Mouse (Mus musculus) thymus, postnatal 36 days (tissue): Measurements from ENCODE around the gene Tet3.
A peak's percentile ranks its signal among the peaks of the same experiment; 100 is the strongest.

ENCODE experiments used
- DNase-seq, 2 experiments: peaks; one replicate each; pipeline ENCODE4 v3.0.0; 2022; ENCODE audit warnings: mixed read lengths in 2 of 2

Tet3 gene

GRCm38 (mm10) chr6:83439119-83439767 lies 19.6 kb downstream of the Tet3 start:
- DNase-seq, result no peak

- no peak for DNase-seq
These were observed 20.3 kb downstream of the Tet3 start for GRCm38 (mm10) chr6:83438584-83438983.

- no peak for DNase-seq
These were observed 21.1 kb downstream of the Tet3 start for GRCm38 (mm10) chr6:83437802-83438201.

- no peak for DNase-seq
These were observed 21.7 kb downstream of the Tet3 start for GRCm38 (mm10) chr6:83437225-83437624.

- DNase-seq, result no peak
These were observed 22.3 kb downstream of the Tet3 start for GRCm38 (mm10) chr6:83436547-83436946.

- DNase-seq, result no peak
These were observed 23.7 kb downstream of the Tet3 start for GRCm38 (mm10) chr6:83435174-83435573.

- no peak for DNase-seq
These were observed 25.3 kb downstream of the Tet3 start for GRCm38 (mm10) chr6:83433546-83433945.

- no peak for DNase-seq
These were observed 25.9 kb downstream of the Tet3 start for GRCm38 (mm10) chr6:83432966-83433365.

- DNase-seq, result peak in 1 of 2 experiments; percentile 49
These were observed 30.7 kb downstream of the Tet3 start for GRCm38 (mm10) chr6:83427968-83428731.

- no peak for DNase-seq
These were observed 31.4 kb downstream of the Tet3 start for GRCm38 (mm10) chr6:83427512-83427911.

GRCm38 (mm10) chr6:83426576-83426975 lies 32.3 kb downstream of the Tet3 start:
- no peak for DNase-seq

GRCm38 (mm10) chr6:83424053-83424404 lies 34.9 kb downstream of the Tet3 start:
- no peak for DNase-seq

GRCm38 (mm10) chr6:83423400-83424052 lies 35.4 kb downstream of the Tet3 start:
- no peak for DNase-seq

- DNase-seq, result no peak
These were observed 36.8 kb downstream of the Tet3 start for GRCm38 (mm10) chr6:83421866-83422649.

- no peak for DNase-seq
These were observed 39.4 kb downstream of the Tet3 start for GRCm38 (mm10) chr6:83419516-83419915.

- peak; percentile 47 to 64 for DNase-seq
These were observed 41.4 kb downstream of the Tet3 start for GRCm38 (mm10) chr6:83417531-83417930.

- no peak for DNase-seq
These were observed 41.8 kb downstream of the Tet3 start for GRCm38 (mm10) chr6:83417104-83417502.

GRCm38 (mm10) chr6:83416261-83417103 lies 42.4 kb downstream of the Tet3 start:
- peak; percentile 56 to 65 for DNase-seq

- DNase-seq, result no peak
These were observed 43.4 kb downstream of the Tet3 start for GRCm38 (mm10) chr6:83415356-83415940.

GRCm38 (mm10) chr6:83414601-83415355 lies 44.1 kb downstream of the Tet3 start:
- DNase-seq, result no peak

GRCm38 (mm10) chr6:83413686-83414085 lies 45.2 kb downstream of the Tet3 start:
- DNase-seq, result no peak
